Mouse (Mus musculus) kidney, postnatal 0 days (tissue): Measurements from ENCODE around the gene Tamm41. TPM values are rescaled to one million over a fixed set of nuclear protein-coding genes. Genes with fewer than 3 reads are reported as not detected.

Source experiments
- ATAC-seq: fragments of 200-750 bp; cut with Nextera tagmentation; replicated peaks from 2 replicates; pipeline ENCODE4 v1.8.0; 2017; ENCODE audit warnings: low read depth, moderate number of reproducible peaks, moderate TSS enrichment, moderate library complexity; ENCODE audit not compliant: low FRiP score
- DNase-seq: peaks from one replicate; pipeline ENCODE4 v3.0.0-alpha.2; 2016; ENCODE audit warnings: low spot score
- H3K27ac ChIP-seq: fragments of 300-500 bp; sonication (generic); 2 replicates; pipeline ENCODE4 v1.5.1; 2014; ENCODE audit warnings: mild to moderate bottlenecking
- H3K27me3 ChIP-seq: fragments of 300-500 bp; sonication (generic); 2 replicates; pipeline ENCODE4 v1.6.1; 2014; ENCODE audit warnings: low read length, mixed read lengths; ENCODE audit not compliant: insufficient read depth
- H3K36me3 ChIP-seq: fragments of 300-500 bp; sonication (generic); 2 replicates; pipeline ENCODE4 v1.6.1; 2014; ENCODE audit warnings: low read length, mixed read lengths; ENCODE audit not compliant: insufficient read depth
- H3K4me1 ChIP-seq: fragments of 300-500 bp; sonication (generic); replicated peaks from 2 replicates; pipeline ENCODE4 v1.6.1; 2014; ENCODE audit warnings: antibody characterized with exemption, low read length, mixed read lengths; ENCODE audit not compliant: insufficient read depth
- H3K4me2 ChIP-seq: fragments of 300-500 bp; sonication (generic); 2 replicates; pipeline ENCODE4 v1.6.1; 2014; ENCODE audit warnings: mild to moderate bottlenecking, low read length, moderate library complexity, mixed read lengths
- H3K4me3 ChIP-seq: fragments of 300-500 bp; sonication (generic); replicated peaks from 2 replicates; pipeline ENCODE4 v1.5.1; 2014; ENCODE audit warnings: low read depth, low read length
- H3K9ac ChIP-seq: fragments of 300-500 bp; sonication (generic); 2 replicates; pipeline ENCODE4 v1.6.1; 2014; ENCODE audit warnings: low read depth, low read length
- H3K9me3 ChIP-seq: fragments of 300-500 bp; sonication (generic); replicated peaks from 2 replicates; pipeline ENCODE4 v1.6.1; 2016; ENCODE audit warnings: low read length, inconsistent platforms, mixed read lengths
- CTCF ChIP-seq: IDR thresholded peaks from 2 replicates; pipeline ENCODE4 v1.5.1; 2016; ENCODE audit warnings: antibody characterized with exemption, low read depth, mild to moderate bottlenecking, moderate library complexity
- WGBS: fragments of 180-500 bp; shearing (Covaris S2); extraction: QIAGEN DNeasy Blood & Tissue Kit; methylation state at CpG from one replicate; pipeline ENCODE4 v1.1.7; 2014; 5-methylcytosine and 5-hydroxymethylcytosine counted together
- polyA plus RNA-seq: library from polyadenylated mRNA; unstranded; fragments of >200 nt; fragmentation: Nextera tagmentation; extraction: Ambion mirVana; gene quantifications from 2 replicates; pipeline ENCODE4 v1.2.1, GENCODE M21; 2015

Tamm41 gene
- polyA plus RNA-seq, 1 experiment from 2014 or later, result 52.3 TPM

- Histone ChIP-seq H3K27me3 (no peaks in the 10 kb centered on the region), H3K9ac (no peak overlapping the region), H3K4me2 (no peak overlapping the region), H3K9me3 (no peaks in the 10 kb centered on the region), H3K4me3 (no peak overlapping the region), H3K27ac (no peak overlapping the region), H3K4me1 (no peaks in the 10 kb centered on the region), H3K36me3 (peaks cover 27% of the 10 kb centered on the region)
- WGBS, result 71% methylated on average over 9 of the region's 9 CpGs
- ATAC-seq (no peak), DNase-seq (no peak)
- no peak for TF ChIP-seq CTCF
Measured at GRCm38 (mm10) chr6:115010815-115011214, 26.9 kb downstream of the Tamm41 start.

GRCm38 (mm10) chr6:115010304-115010703, 27.4 kb downstream of the Tamm41 start:
- Histone ChIP-seq H3K27me3 (no peaks in the 10 kb centered on the region), H3K4me2 (no peak overlapping the region), H3K36me3 (peaks cover 22% of the 10 kb centered on the region; the same call in 1 of the 2 replicates), H3K4me1 (no peaks in the 10 kb centered on the region), H3K4me3 (no peak overlapping the region), H3K9ac (no peak overlapping the region), H3K9me3 (no peaks in the 10 kb centered on the region), H3K27ac (no peak overlapping the region)
- no peak for TF ChIP-seq CTCF
- DNase-seq (no peak), ATAC-seq (no peak)
- WGBS, result 60% methylated on average over 9 of the region's 9 CpGs

- ATAC-seq (0 out of 2 replicates have a peak, but pooled peaks have one; percentile 72), DNase-seq (peak; percentile 72)
- H3K27me3 ChIP-seq, result no peaks in the 10 kb centered on the region
- H3K9ac ChIP-seq, result no peak overlapping the region
- no peaks in the 10 kb centered on the region for H3K9me3 ChIP-seq
- TF ChIP-seq CTCF, result peak; percentile 93
- WGBS, result 24% methylated on average over 5 of the region's 5 CpGs
- H3K27ac ChIP-seq, result no peak overlapping the region
- H3K4me3 ChIP-seq, result no peak overlapping the region
- H3K4me1 ChIP-seq, result no peaks in the 10 kb centered on the region
- H3K36me3 ChIP-seq, result peaks cover 14% of the 10 kb centered on the region; the same call in 1 of the 2 replicates
- H3K4me2 ChIP-seq, result no peak overlapping the region
Measured at GRCm38 (mm10) chr6:115007728-115008127, 29.9 kb downstream of the Tamm41 start.

- no peak overlapping the region for H3K27ac ChIP-seq
- H3K9ac ChIP-seq, result no peak overlapping the region
- no peaks in the 10 kb centered on the region for H3K9me3 ChIP-seq
- ATAC-seq (no peak), DNase-seq (no peak)
- 63% methylated on average over 6 of the region's 6 CpGs for WGBS
- peaks cover 12% of the 10 kb centered on the region; the same call in 1 of the 2 replicates for H3K36me3 ChIP-seq
- no peak overlapping the region for H3K4me2 ChIP-seq
- no peaks in the 10 kb centered on the region for H3K4me1 ChIP-seq
- no peak overlapping the region for H3K4me3 ChIP-seq
- no peak for TF ChIP-seq CTCF
- no peaks in the 10 kb centered on the region for H3K27me3 ChIP-seq
Measured at GRCm38 (mm10) chr6:115006948-115007347, 30.7 kb downstream of the Tamm41 start.

- WGBS, result 76% methylated on average over 3 of the region's 3 CpGs
Measured at GRCm38 (mm10) chr6:115006065-115006464, 31.6 kb downstream of the Tamm41 start.

GRCm38 (mm10) chr6:115005351-115005890, 32.3 kb downstream of the Tamm41 start:
- Histone ChIP-seq H3K27me3 (no peaks in the 10 kb centered on the region), H3K9me3 (no peaks in the 10 kb centered on the region), H3K27ac (no peak overlapping the region), H3K36me3 (0 out of 2 replicates have a peak, but pooled peaks cover 3% of the 10 kb centered on the region), H3K9ac (no peak overlapping the region), H3K4me1 (no peaks in the 10 kb centered on the region), H3K4me2 (no peak overlapping the region), H3K4me3 (no peak overlapping the region)
- TF ChIP-seq CTCF, result no peak
- 84% methylated on average over 8 of the region's 8 CpGs for WGBS
- DNase-seq (no peak), ATAC-seq (no peak)

More at GRCm38 (mm10) chr6:115006065-115006464, 31.6 kb downstream of the Tamm41 start:
- TF ChIP-seq CTCF, result no peak
- no peak overlapping the region for H3K9ac ChIP-seq
- no peak for DNase-seq
- H3K9me3 ChIP-seq, result no peaks in the 10 kb centered on the region
- no peaks in the 10 kb centered on the region for H3K27me3 ChIP-seq
- H3K4me1 ChIP-seq, result no peaks in the 10 kb centered on the region
- H3K4me2 ChIP-seq, result no peak overlapping the region
- H3K4me3 ChIP-seq, result no peak overlapping the region
- ATAC-seq, result no peak
- 0 out of 2 replicates have a peak, but pooled peaks cover 8% of the 10 kb centered on the region for H3K36me3 ChIP-seq
- H3K27ac ChIP-seq, result no peak overlapping the region
